Mouse (Mus musculus) liver, embryonic 14.5 days (tissue): ENCODE measurements around the gene Tmem14a. TPM values are rescaled to one million over a fixed set of nuclear protein-coding genes. Genes with fewer than 3 reads are reported as not detected.
"Not testable (repeated sequence)": the region's sequence is repeated elsewhere in the genome, so short reads cannot be mapped to it uniquely, and the experiment has no call there.

Experiments
- ATAC-seq: fragments of 200-750 bp; cut with Nextera tagmentation; 2 replicates; pipeline ENCODE4 v1.8.0; 2017; ENCODE audit warnings: moderate number of reproducible peaks, mild to moderate bottlenecking, moderate library complexity; ENCODE audit not compliant: insufficient read depth
- DNase-seq, 3 experiments: peaks; one replicate each; pipeline ENCODE4 v3.0.0-alpha.2; 2012 to 2013; ENCODE audit warnings: low read depth in 3 of 3, low spot score in 3 of 3
- H3K27ac ChIP-seq: fragments of 300-500 bp; sonication (generic); 2 replicates; pipeline ENCODE4 v1.5.1; 2014; ENCODE audit warnings: moderate library complexity, mild to moderate bottlenecking, control low read depth, inconsistent platforms
- H3K27me3 ChIP-seq: fragments of 300-500 bp; sonication (generic); 2 replicates; pipeline ENCODE4 v1.6.1; 2014; ENCODE audit warnings: mild to moderate bottlenecking, low read length, moderate library complexity; ENCODE audit not compliant: control insufficient read depth, insufficient read depth
- H3K36me3 ChIP-seq: fragments of 300-500 bp; sonication (generic); replicated peaks from 2 replicates; pipeline ENCODE4 v1.6.1; 2014; ENCODE audit warnings: low read depth; ENCODE audit not compliant: control insufficient read depth, insufficient read depth
- H3K4me1 ChIP-seq, 2 experiments: fragments of 200-500 bp in 1 of 2; fragments of 300-500 bp in 1 of 2; sonication (generic) in 1 of 2; replicated peaks; 2 replicates each; pipeline ENCODE4 v1.6.1; 2012 to 2014; ENCODE audit warnings: antibody characterized with exemption in 1 of 2, inconsistent platforms in 1 of 2, low read length in 1 of 2; ENCODE audit not compliant: control insufficient read depth in 2 of 2, insufficient read depth in 2 of 2
- H3K4me2 ChIP-seq: fragments of 300-500 bp; sonication (generic); 2 replicates; pipeline ENCODE4 v1.6.1; 2014; ENCODE audit warnings: low read depth, mild to moderate bottlenecking, control low read depth, moderate library complexity
- H3K4me3 ChIP-seq, 2 experiments: fragments of 200-500 bp in 1 of 2; fragments of 300-500 bp in 1 of 2; sonication (generic) in 1 of 2; 2 replicates each; pipeline ENCODE4 v1.5.1; 2012 to 2014; ENCODE audit warnings: low read depth in 2 of 2, low read length in 2 of 2, mild to moderate bottlenecking in 2 of 2, control low read depth in 1 of 2, inconsistent platforms in 1 of 2, moderate library complexity in 1 of 2; ENCODE audit not compliant: insufficient read depth in 1 of 2
- H3K9ac ChIP-seq: fragments of 300-500 bp; sonication (generic); replicated peaks from 2 replicates; pipeline ENCODE4 v1.6.1; 2014; ENCODE audit warnings: mild to moderate bottlenecking, control low read depth, moderate library complexity
- H3K9me3 ChIP-seq: fragments of 300-500 bp; sonication (generic); 2 replicates; pipeline ENCODE4 v1.6.1; 2016; ENCODE audit warnings: low read length, mixed read lengths; ENCODE audit not compliant: control insufficient read depth
- CTCF ChIP-seq: IDR thresholded peaks from 2 replicates; pipeline ENCODE4 v1.5.1; 2016; ENCODE audit warnings: antibody characterized with exemption, low read depth, control low read depth
- EP300 ChIP-seq: IDR thresholded peaks from 2 replicates; pipeline ENCODE4 v1.6.1; 2016; ENCODE audit warnings: antibody characterized with exemption, low read depth
- WGBS: fragments of 180-500 bp; shearing (Covaris S2); extraction: QIAGEN DNeasy Blood & Tissue Kit; methylation state at CpG from one replicate; pipeline ENCODE4 v1.1.7; 2014; ENCODE audit not compliant: insufficient replicate concordance; 5-methylcytosine and 5-hydroxymethylcytosine counted together
- polyA plus RNA-seq, 2 experiments: library from polyadenylated mRNA; depleted of rRNA in 1 of 2; stranded (reverse) in 1 of 2; unstranded in 1 of 2; fragments of >200 nt; fragmentation: Nextera tagmentation in 1 of 2; extraction: Ambion mirVana in 1 of 2; gene quantifications; 2 replicates each; pipeline versions ENCODE4 v1.2.1 to v1.2.3; 2012 to 2014

Tmem14a gene
- 2.4 and 2.7 TPM in 2 replicates for polyA plus RNA-seq (2012; rRNA removed)
- polyA plus RNA-seq (2014; fragmentation: Nextera tagmentation; extraction: Ambion mirVana) = 2.9 and 4.0 TPM in 2 replicates

DNA sequence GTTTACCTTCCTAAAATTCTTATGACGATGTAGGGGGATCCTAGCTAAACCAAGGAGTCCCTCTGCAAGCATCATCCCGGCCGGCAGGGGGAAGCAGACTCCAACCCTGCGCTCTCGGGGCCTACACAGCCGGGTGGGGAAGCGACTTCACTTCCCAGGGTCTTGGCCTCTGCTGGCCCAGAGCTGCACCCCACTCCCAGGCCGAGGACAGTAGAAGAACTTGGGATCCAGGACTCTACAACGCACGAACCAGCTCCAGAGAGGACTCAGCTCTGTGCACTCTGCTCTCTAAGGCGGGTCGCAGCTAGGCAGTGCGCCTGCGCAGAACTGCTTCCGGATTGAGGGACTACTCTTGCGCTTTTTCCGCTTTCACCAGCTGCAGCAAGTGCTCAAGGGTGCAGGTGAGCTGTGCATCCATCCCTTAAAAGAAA, at the start of gene Tmem14a:
Tmem14a (plus strand) TSS at position 87 of the 431 bp plus-strand sequence.
- ATAC-seq (peak; percentile 85), DNase-seq (peak; percentile 55 to 66 (median 58))
- Histone ChIP-seq H3K9me3 (no peaks in the 10 kb centered on the region), H3K4me2 (peak within 1 kb of the TSS; percentile 74), H3K4me1 (peaks cover 0 to 5% of the 10 kb centered on the region in 2 experiments; a peak in 1 of 4 replicates), H3K27me3 (no peaks in the 10 kb centered on the region), H3K36me3 (no peaks in the 10 kb centered on the region), H3K9ac (peak within 1 kb of the TSS; percentile 77), H3K27ac (no peak within 1 kb of the TSS), H3K4me3 (peak within 1 kb of the TSS; percentile 68 to 89)
- WGBS = under 1% methylated on average over 17 of the region's 17 CpGs
- TF ChIP-seq CTCF = peak; percentile 95
- no peak for TF ChIP-seq EP300

DNA sequence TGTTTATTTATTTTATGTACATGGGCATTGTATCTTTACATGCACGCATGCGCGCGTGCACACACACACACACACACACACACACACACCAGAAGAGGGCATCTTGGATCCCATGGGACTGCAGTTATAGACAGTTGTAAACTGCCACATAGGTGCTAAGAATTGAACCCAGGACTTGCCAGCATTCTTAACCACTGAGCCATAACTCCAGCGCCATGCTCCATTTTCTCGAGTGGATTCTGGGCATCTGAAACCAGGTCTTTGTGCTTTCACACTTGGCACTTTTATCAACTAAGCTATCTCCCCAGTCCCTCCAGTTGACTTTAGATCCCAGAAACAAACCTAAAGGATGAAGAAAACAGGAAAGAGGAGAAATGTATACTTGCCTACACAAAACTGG, 33.2 kb upstream of the Tmem14a start:
- 89% methylated on average over 6 of the region's 6 CpGs for WGBS
- DNase-seq (no peak), ATAC-seq (no peak)
- no peak overlapping the region for H3K4me2 ChIP-seq
- no peak overlapping the region for H3K27ac ChIP-seq
- H3K4me1 ChIP-seq = no peaks in the 10 kb centered on the region
- no peaks in the 10 kb centered on the region for H3K27me3 ChIP-seq
- TF ChIP-seq EP300 = no peak
- no peak for TF ChIP-seq CTCF
- no peaks in the 10 kb centered on the region for H3K9me3 ChIP-seq
- H3K36me3 ChIP-seq = no peaks in the 10 kb centered on the region
- H3K4me3 ChIP-seq = no peak overlapping the region
- H3K9ac ChIP-seq = no peak overlapping the region

DNA sequence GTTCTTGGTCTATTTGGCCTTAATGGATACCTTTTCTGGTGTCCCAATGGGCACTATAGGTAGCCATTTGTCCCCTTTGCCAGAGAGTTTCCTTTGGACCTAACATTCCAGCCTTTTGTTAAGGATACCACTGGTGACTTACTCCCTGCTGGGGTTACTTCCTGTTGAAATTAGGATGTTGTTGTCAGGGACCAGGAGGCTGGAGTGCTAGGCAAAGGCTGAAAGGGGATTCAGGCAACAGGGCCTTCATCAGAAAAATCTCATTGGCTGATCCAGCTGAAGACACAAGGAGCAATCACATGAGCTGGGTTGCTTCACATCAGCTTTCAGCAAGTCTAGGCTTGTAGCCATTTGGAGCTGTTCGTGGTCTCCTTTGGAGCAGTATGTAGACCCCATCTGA, 12.1 kb upstream of the Tmem14a start:
- no peak overlapping the region for H3K4me2 ChIP-seq
- no peaks in the 10 kb centered on the region for H3K27me3 ChIP-seq
- 55% methylated on average over 1 of the region's 1 CpGs for WGBS
- no peaks in the 10 kb centered on the region for H3K9me3 ChIP-seq
- H3K4me3 ChIP-seq = no peak overlapping the region
- TF ChIP-seq CTCF (no peak), EP300 (no peak)
- H3K27ac ChIP-seq = no peak overlapping the region
- no peak for DNase-seq
- no peaks in the 10 kb centered on the region for H3K36me3 ChIP-seq
- H3K9ac ChIP-seq = no peak overlapping the region
- no peak for ATAC-seq
- H3K4me1 ChIP-seq = no peaks in the 10 kb centered on the region

DNA sequence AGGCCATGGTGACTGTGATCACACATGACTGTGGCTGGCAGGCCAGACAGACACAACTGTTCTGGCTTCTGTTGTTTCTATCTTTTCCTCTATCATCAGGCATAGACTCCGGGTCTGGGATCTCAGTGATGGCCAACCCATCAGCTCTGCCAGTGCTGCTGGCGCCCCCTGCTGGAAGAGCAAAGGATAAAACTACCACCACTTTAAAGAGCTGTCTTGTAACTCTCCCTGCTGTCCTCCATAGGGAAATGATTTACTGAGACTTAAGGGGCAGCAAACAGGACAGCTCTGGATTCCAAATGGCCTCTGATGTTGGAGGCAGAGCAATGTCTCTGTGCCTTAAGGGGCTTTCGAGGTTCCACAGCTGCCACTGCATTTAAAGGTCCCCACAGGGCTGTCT, 4.8 kb upstream of the Tmem14a start:
- ATAC-seq, H3K4me1 ChIP-seq, H3K4me3 ChIP-seq, H3K27me3 ChIP-seq, H3K4me2 ChIP-seq, H3K9ac ChIP-seq, H3K27ac ChIP-seq, DNase-seq, H3K9me3 ChIP-seq, H3K36me3 ChIP-seq: not testable (repeated sequence)
- 24% methylated on average over 2 of the region's 3 CpGs for WGBS
- TF ChIP-seq CTCF = peak; percentile 43; the same call in 1 of the 2 replicates

DNA sequence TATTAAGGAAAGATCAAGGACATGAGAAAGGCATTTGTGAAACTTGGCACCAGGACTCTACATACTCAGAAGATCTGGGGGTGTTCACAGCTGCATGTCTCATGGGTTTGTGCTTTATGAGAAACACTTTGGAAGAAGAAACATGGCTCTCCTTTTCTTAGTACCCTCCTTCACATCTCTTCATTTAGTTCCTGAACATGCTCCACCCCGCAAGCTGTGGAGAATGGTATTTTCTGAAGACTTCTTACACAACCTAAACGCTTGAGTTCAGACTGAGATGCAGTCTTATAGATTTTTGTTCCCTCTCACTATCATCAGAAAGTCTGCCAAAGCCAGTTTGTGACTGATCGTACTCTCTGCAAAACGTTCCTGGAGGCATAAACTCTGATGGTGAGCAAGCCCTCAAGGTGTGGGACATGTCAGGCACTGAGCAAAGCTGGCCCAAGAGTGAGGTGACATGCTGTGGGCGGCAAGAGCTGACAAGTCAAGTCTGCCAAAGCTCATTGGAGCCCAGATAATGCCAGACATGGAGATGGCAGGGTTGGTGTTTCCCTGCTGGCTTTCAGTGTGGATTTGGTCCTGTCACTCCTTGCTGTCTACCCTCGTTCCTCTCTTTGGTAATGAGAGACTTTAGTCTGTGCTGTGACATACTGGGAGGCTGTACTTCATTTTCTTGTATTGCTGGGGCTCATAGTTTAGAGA, 4.2 kb upstream of the Tmem14a start:
- DNase-seq, H3K4me3 ChIP-seq, H3K27me3 ChIP-seq, ATAC-seq, H3K27ac ChIP-seq, H3K4me2 ChIP-seq, H3K36me3 ChIP-seq, H3K4me1 ChIP-seq, H3K9ac ChIP-seq, H3K9me3 ChIP-seq: not testable (repeated sequence)
- WGBS = 45% methylated on average over 6 of the region's 6 CpGs
